Mouse (Mus musculus): ENCODE results near the gene Gm21541. TPM values are rescaled to one million over a fixed set of nuclear protein-coding genes. Genes with fewer than 3 reads are reported as not detected.

Gm21541 gene
- polyA plus RNA-seq (2012; rRNA removed): 1.9 and 12.9 TPM in 2 replicates

DNA sequence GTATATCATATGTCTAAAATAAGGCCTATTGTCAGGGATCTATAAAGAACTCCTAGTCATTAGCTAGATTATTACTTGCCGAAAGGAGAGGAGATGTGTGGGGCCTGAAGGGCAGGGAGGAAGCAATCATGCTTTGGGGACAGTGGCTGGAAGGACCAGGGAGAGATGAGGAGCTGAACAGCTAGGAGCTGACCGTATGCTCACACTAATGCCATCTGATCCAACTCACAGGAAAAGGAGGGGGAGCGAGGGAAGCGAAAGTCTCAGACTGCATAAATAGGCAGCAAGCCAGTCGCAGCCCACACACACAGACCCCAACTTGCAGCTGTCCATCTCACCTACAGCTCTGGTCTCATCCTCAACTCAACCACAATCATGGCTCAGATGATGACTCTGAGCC lies at the start of gene Gm21541:
Gene Gm21541, plus strand, starts transcription at position 301 of the 400 bp plus-strand sequence.

DNA sequence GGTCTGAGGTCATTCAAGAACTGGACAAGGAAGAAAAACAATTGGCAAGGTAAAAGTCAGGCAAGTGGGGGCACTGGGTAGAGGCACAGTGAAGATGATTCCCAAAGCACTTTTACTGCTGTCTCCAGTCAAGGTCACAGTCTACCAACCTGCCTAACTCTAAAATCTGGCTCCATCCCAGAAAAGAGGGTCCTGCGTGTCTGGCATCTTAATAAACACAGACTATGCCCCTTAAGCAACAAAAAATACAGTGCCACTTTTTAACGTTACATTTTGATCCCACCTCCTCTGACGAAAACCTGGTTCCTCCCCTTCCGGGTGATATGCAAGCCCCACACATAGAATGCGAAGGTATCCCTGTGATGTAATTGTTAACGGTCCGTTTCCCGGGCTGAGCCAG lies 37.9 kb downstream of the Gm21541 start, which contains the start of gene Gm20878:
Gene Gm20878, plus strand, starts transcription at position 301 of the 400 bp plus-strand sequence.

Other genes with a start within 250 kb of the Gm21541 start
- gene Cntfr, start 206.5 kb upstream of the Gm21541 start, polyA plus RNA-seq (2012; rRNA removed): 21.2 and 25.5 TPM in 2 replicates
- gene Il11ra1, start 203.6 kb upstream of the Gm21541 start, polyA plus RNA-seq (2012; rRNA removed): 162 and 259 TPM in 2 replicates
- gene Rpp25l, start 190.1 kb upstream of the Gm21541 start, polyA plus RNA-seq (2012; rRNA removed): 65.6 and 76.5 TPM in 2 replicates
- 61.0 and 63.4 TPM in 2 replicates for gene Dctn3, start 180.4 kb upstream of the Gm21541 start, polyA plus RNA-seq (2012; rRNA removed)
- 0.09 TPM in 1 of 2 replicates, not detected in the other for gene Arid3c, start 172.5 kb upstream of the Gm21541 start, polyA plus RNA-seq (2012; rRNA removed)
- gene Galt, start 148.4 kb upstream of the Gm21541 start, polyA plus RNA-seq (2012; rRNA removed): 85.7 and 104 TPM in 2 replicates
- gene Sigmar1, start 147.5 kb upstream of the Gm21541 start, polyA plus RNA-seq (2012; rRNA removed): 128 and 145 TPM in 2 replicates
- 54.6 and 69.8 TPM in 2 replicates for gene Ccl27a, start 129.4 kb upstream of the Gm21541 start, polyA plus RNA-seq (2012; rRNA removed)
- gene Gm20878, start 38.0 kb downstream of the Gm21541 start, polyA plus RNA-seq (2012; rRNA removed): 3.1 and 5.0 TPM in 2 replicates
- 0.17 and 0.24 TPM in 2 replicates for gene Fam205a4, start 62.4 kb downstream of the Gm21541 start, polyA plus RNA-seq (2012; rRNA removed)
- 0.08 and 0.16 TPM in 2 replicates for gene Gm21093, start 131.1 kb downstream of the Gm21541 start, polyA plus RNA-seq (2012; rRNA removed)
- gene Gm3893, start 187.6 kb downstream of the Gm21541 start, polyA plus RNA-seq (2012; rRNA removed): not detected in 2 replicates
- gene Gm13304, start 211.2 kb downstream of the Gm21541 start, polyA plus RNA-seq (2012; rRNA removed): not detected in 2 replicates
- not detected in 2 replicates for gene Gm13306, start 249.8 kb downstream of the Gm21541 start, polyA plus RNA-seq (2012; rRNA removed)